Mouse (Mus musculus): Measurements from ENCODE around the gene Msrb3. TPM values are rescaled to one million over a fixed set of nuclear protein-coding genes. Genes with fewer than 3 reads are reported as not detected.

Gene Msrb3
- polyA plus RNA-seq, 1 experiment from 2014 or later = 18.8 TPM

DNA sequence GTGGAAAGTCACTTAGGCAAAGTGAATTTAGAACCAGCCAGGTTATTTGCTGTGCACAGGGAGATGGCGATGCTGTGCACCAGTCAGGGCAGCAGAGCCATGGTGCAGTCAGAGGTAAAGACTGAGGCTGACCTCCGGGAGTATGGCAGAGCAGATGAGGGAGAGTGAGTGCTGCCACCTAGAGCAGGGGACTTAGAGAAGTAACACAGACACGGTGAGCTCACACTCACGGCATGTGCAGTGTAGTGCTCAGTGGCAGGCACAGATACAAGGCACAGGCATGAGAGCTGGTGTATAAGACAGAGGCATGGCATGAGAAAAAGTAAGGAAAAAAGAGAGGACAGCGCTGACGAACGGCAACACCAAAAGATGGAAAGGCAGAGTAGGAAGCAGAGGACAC, 30.6 kb upstream of the Msrb3 start:
- WGBS = 69% methylated on average over 7 of the region's 7 CpGs
- no peak overlapping the region for H3K9ac ChIP-seq (replicated peaks; ENCODE audit: low read depth)
- no peak overlapping the region for H3K4me3 ChIP-seq (ENCODE audit: low read depth, low read length)
- TF ChIP-seq CTCF (IDR thresholded peaks at IDR 0.05) = peak; percentile 42; the same call in 1 of the 2 replicates
- TF ChIP-seq EP300 (IDR thresholded peaks at IDR 0.05) = no peak
- H3K4me2 ChIP-seq (replicated peaks; ENCODE audit: low read depth, low read length) = no peak overlapping the region
- H3K27me3 ChIP-seq (replicated peaks; ENCODE audit: insufficient read depth, low read length) = no peaks in the 10 kb centered on the region
- H3K4me1 ChIP-seq (ENCODE audit: insufficient read depth, low read depth, low read length) = no peaks in the 10 kb centered on the region
- no peak for DNase-seq (ENCODE audit: low spot score)
- peaks cover 3% of the 10 kb centered on the region; the same call in 1 of the 2 replicates for H3K36me3 ChIP-seq (ENCODE audit: insufficient read depth, low read length)
- ATAC-seq = no peak
- H3K27ac ChIP-seq (ENCODE audit: low read length) = no peak overlapping the region
- no peaks in the 10 kb centered on the region for H3K9me3 ChIP-seq (ENCODE audit: low read length)

DNA sequence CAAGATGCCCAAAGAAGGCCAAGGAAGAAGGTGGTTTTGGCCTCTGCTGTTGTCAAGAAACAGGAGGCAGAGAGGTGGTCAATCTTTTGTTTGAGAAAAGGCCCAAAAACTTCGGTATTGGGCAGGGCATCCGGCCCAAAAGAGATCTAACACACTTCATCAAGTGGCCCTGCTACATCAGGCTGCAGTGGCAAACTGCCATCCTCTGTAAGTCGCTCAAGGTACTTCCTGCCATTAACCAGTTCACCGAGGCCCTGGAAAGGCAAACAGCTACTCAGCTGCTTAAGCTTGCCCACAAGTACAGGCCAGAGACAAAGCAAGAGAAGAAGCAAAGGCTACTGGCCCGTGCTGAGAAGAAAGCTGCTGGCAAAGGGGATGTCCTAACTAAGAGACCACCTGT, 29.3 kb upstream of the Msrb3 start:
- 38% methylated on average over 5 of the region's 5 CpGs for WGBS
- Histone ChIP-seq H3K4me1 (ENCODE audit: insufficient read depth, low read depth, low read length) (no peaks in the 10 kb centered on the region), H3K27me3 (replicated peaks; ENCODE audit: insufficient read depth, low read length) (no peaks in the 10 kb centered on the region), H3K9ac (replicated peaks; ENCODE audit: low read depth) (no peak overlapping the region), H3K4me2 (replicated peaks; ENCODE audit: low read depth, low read length) (no peak overlapping the region), H3K27ac (ENCODE audit: low read length) (no peak overlapping the region), H3K4me3 (ENCODE audit: low read depth, low read length) (no peak overlapping the region), H3K9me3 (ENCODE audit: low read length) (no peaks in the 10 kb centered on the region), H3K36me3 (ENCODE audit: insufficient read depth, low read length) (peaks cover 3% of the 10 kb centered on the region; the same call in 1 of the 2 replicates)
- ATAC-seq (no peak), DNase-seq (ENCODE audit: low spot score) (no peak)
- TF ChIP-seq EP300 (IDR thresholded peaks at IDR 0.05) = no peak

DNA sequence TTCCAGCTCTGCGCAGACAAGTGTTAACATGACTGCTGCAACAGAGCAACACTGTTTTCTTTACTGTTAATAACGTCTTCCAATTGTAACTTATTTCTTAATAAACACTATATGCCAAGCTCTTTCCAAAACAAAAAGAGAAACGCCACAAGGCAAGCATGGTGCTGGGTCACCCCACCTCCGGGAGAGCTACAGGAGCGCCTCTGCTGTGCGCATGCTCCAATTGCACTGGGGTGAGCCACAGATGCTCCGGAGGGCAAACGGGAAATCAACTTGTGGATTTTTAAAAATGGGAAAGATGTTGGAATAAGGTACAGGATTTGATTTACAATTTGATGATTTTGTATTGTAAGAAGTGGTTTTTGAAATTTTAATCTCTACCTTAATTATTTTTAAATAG, 27.3 kb upstream of the Msrb3 start:
- H3K4me1 ChIP-seq (ENCODE audit: insufficient read depth, low read depth, low read length) = no peaks in the 10 kb centered on the region
- H3K9ac ChIP-seq (replicated peaks; ENCODE audit: low read depth) = no peak overlapping the region
- H3K4me2 ChIP-seq (replicated peaks; ENCODE audit: low read depth, low read length) = no peak overlapping the region
- ATAC-seq (no peak), DNase-seq (ENCODE audit: low spot score) (no peak)
- H3K9me3 ChIP-seq (ENCODE audit: low read length) = no peaks in the 10 kb centered on the region
- TF ChIP-seq EP300 (IDR thresholded peaks at IDR 0.05) = no peak
- TF ChIP-seq CTCF (IDR thresholded peaks at IDR 0.05) = no peak
- H3K27me3 ChIP-seq (replicated peaks; ENCODE audit: insufficient read depth, low read length) = no peaks in the 10 kb centered on the region
- peaks cover 3% of the 10 kb centered on the region; the same call in 1 of the 2 replicates for H3K36me3 ChIP-seq (ENCODE audit: insufficient read depth, low read length)
- 94% methylated on average over 8 of the region's 8 CpGs for WGBS
- H3K27ac ChIP-seq (ENCODE audit: low read length) = no peak overlapping the region
- H3K4me3 ChIP-seq (ENCODE audit: low read depth, low read length) = no peak overlapping the region

DNA sequence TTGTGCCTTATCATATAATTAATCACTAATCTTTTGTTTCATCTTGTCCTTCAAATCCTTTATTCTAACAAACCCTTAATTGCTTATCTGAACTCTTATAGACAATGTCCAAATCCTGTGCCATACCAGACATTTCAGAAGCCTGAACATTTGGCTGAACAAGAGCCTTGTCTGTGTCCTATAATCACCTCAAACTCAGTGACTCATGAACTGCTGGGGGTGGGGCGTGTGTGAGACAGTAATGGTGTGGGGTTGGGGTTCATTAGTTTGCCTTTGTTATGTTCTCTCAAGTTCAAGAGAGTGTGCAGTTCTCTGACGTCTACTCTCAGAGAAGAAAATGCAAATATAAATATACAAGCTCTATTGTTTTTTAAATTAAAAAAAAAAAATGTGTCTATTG, 22.6 kb upstream of the Msrb3 start:
- no peaks in the 10 kb centered on the region for H3K4me1 ChIP-seq (ENCODE audit: insufficient read depth, low read depth, low read length)
- TF ChIP-seq CTCF (IDR thresholded peaks at IDR 0.05) = no peak
- TF ChIP-seq EP300 (IDR thresholded peaks at IDR 0.05) = no peak
- H3K9me3 ChIP-seq (ENCODE audit: low read length) = no peaks in the 10 kb centered on the region
- no peaks in the 10 kb centered on the region for H3K27me3 ChIP-seq (replicated peaks; ENCODE audit: insufficient read depth, low read length)
- H3K4me2 ChIP-seq (replicated peaks; ENCODE audit: low read depth, low read length) = no peak overlapping the region
- WGBS = 53% methylated on average over 2 of the region's 2 CpGs
- no peak overlapping the region for H3K9ac ChIP-seq (replicated peaks; ENCODE audit: low read depth)
- no peak overlapping the region for H3K4me3 ChIP-seq (ENCODE audit: low read depth, low read length)
- H3K27ac ChIP-seq (ENCODE audit: low read length) = no peak overlapping the region
- DNase-seq (ENCODE audit: low spot score) = no peak
- peaks cover 3% of the 10 kb centered on the region; the same call in 1 of the 2 replicates for H3K36me3 ChIP-seq (ENCODE audit: insufficient read depth, low read length)
- no peak for ATAC-seq

DNA sequence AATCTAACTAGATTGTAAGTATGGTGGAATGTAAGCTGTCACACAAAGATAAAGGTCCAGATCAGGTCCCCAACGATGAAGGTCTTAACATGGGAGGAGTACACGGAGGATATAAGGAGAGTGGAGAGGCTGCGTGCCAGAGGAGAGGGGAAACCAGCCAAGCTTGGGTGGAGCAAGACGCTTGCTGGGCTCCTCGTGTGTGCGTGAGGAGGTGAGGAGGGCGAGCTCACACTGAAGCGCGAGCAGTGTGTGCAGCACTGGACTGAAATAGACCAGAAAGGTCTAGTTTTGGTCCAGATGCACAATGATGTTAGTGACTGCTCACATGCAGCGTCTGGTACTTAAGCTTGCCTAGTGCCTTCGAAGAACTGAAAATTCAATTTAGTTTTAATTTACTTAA, 21.7 kb upstream of the Msrb3 start:
- H3K4me2 ChIP-seq (replicated peaks; ENCODE audit: low read depth, low read length) = no peak overlapping the region
- H3K4me1 ChIP-seq (ENCODE audit: insufficient read depth, low read depth, low read length) = peaks cover 2% of the 10 kb centered on the region
- no peak overlapping the region for H3K9ac ChIP-seq (replicated peaks; ENCODE audit: low read depth)
- H3K36me3 ChIP-seq (ENCODE audit: insufficient read depth, low read length) = peaks cover 3% of the 10 kb centered on the region; the same call in 1 of the 2 replicates
- no peaks in the 10 kb centered on the region for H3K27me3 ChIP-seq (replicated peaks; ENCODE audit: insufficient read depth, low read length)
- no peak overlapping the region for H3K4me3 ChIP-seq (ENCODE audit: low read depth, low read length)
- ATAC-seq (0 out of 2 replicates have a peak, but pooled peaks have one; percentile 30), DNase-seq (ENCODE audit: low spot score) (no peak)
- H3K27ac ChIP-seq (ENCODE audit: low read length) = no peak overlapping the region
- TF ChIP-seq CTCF (IDR thresholded peaks at IDR 0.05) = no peak
- TF ChIP-seq EP300 (IDR thresholded peaks at IDR 0.05) = no peak
- H3K9me3 ChIP-seq (ENCODE audit: low read length) = no peaks in the 10 kb centered on the region
- 57% methylated on average over 11 of the region's 11 CpGs for WGBS

DNA sequence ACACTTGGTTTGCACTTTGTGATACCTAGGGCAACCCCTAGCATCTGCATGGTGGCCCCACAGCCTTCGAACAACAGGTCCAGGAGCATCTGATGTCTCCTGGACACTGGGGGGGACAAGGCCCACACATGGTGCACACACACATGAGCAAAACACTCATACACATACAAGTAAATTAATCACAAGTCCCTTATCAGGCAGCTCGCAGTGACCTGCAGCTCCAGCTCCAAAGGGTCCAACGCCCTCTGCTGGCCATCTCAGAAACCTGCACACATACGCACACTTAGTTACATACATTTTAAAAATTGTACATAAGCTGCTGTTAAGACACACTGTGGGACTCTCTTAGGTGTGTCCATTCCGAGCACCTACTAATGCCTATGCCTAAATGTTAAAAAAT, 17.3 kb upstream of the Msrb3 start:
- 86% methylated on average over 5 of the region's 5 CpGs for WGBS
- Histone ChIP-seq H3K4me2 (replicated peaks; ENCODE audit: low read depth, low read length) (no peak overlapping the region), H3K27ac (ENCODE audit: low read length) (no peak overlapping the region), H3K4me3 (ENCODE audit: low read depth, low read length) (no peak overlapping the region), H3K9me3 (ENCODE audit: low read length) (no peaks in the 10 kb centered on the region), H3K4me1 (ENCODE audit: insufficient read depth, low read depth, low read length) (peaks cover 6% of the 10 kb centered on the region), H3K9ac (replicated peaks; ENCODE audit: low read depth) (no peak overlapping the region), H3K27me3 (replicated peaks; ENCODE audit: insufficient read depth, low read length) (no peaks in the 10 kb centered on the region), H3K36me3 (ENCODE audit: insufficient read depth, low read length) (no peaks in the 10 kb centered on the region)
- ATAC-seq (no peak), DNase-seq (ENCODE audit: low spot score) (peak; percentile 52)
- peak; percentile 65 for TF ChIP-seq CTCF (IDR thresholded peaks at IDR 0.05)
- no peak for TF ChIP-seq EP300 (IDR thresholded peaks at IDR 0.05)

All from lung, postnatal 0 days (tissue).